Mouse (Mus musculus) forebrain, embryonic 14.5 days (tissue): ENCODE measurements around the gene Heg1. TPM values are rescaled to one million over a fixed set of nuclear protein-coding genes. Genes with fewer than 3 reads are reported as not detected.
A peak's percentile ranks its signal among the peaks of the same experiment; 100 is the strongest.

Experiments used
- ATAC-seq: fragments of 200-750 bp; cut with Nextera tagmentation; 2 replicates; pipeline ENCODE4 v1.8.0; 2017; ENCODE audit warnings: mild to moderate bottlenecking, moderate library complexity
- DNase-seq: peaks from one replicate; pipeline ENCODE4 v3.0.0-alpha.2; 2015; ENCODE audit warnings: low spot score
- H3K27ac ChIP-seq: fragments of 300-500 bp; sonication (generic); 2 replicates; pipeline ENCODE4 v1.5.1; 2014; ENCODE audit warnings: low read depth, mild to moderate bottlenecking, control low read depth, low read length, moderate library complexity
- H3K27me3 ChIP-seq: fragments of 300-500 bp; sonication (generic); replicated peaks from 2 replicates; pipeline ENCODE4 v1.6.1; 2014; ENCODE audit warnings: low read length, control low read depth, mixed read lengths; ENCODE audit not compliant: control insufficient read depth, insufficient read depth
- H3K36me3 ChIP-seq: fragments of 300-500 bp; sonication (generic); 2 replicates; pipeline ENCODE4 v1.6.1; 2014; ENCODE audit warnings: low read length, control low read depth; ENCODE audit not compliant: control insufficient read depth, insufficient read depth
- H3K4me1 ChIP-seq: fragments of 300-500 bp; sonication (generic); 2 replicates; pipeline ENCODE4 v1.6.1; 2014; ENCODE audit warnings: antibody characterized with exemption, low read length, control low read depth; ENCODE audit not compliant: control insufficient read depth, insufficient read depth
- H3K4me2 ChIP-seq: fragments of 300-500 bp; sonication (generic); 2 replicates; pipeline ENCODE4 v1.6.1; 2014; ENCODE audit warnings: mild to moderate bottlenecking, control low read depth, low read length
- H3K4me3 ChIP-seq: fragments of 300-500 bp; sonication (generic); 2 replicates; pipeline ENCODE4 v1.5.1; 2014; ENCODE audit warnings: low read depth, low read length, control low read depth
- H3K9ac ChIP-seq: fragments of 300-500 bp; sonication (generic); 2 replicates; pipeline ENCODE4 v1.6.1; 2014; ENCODE audit warnings: mild to moderate bottlenecking, low read length, control low read depth, moderate library complexity
- H3K9me3 ChIP-seq: fragments of 300-500 bp; sonication (generic); replicated peaks from 2 replicates; pipeline ENCODE4 v1.6.1; 2016; ENCODE audit warnings: low read length, control low read depth, mixed read lengths; ENCODE audit not compliant: control insufficient read depth
- WGBS: fragments of 180-500 bp; shearing (Covaris S2); extraction: QIAGEN DNeasy Blood & Tissue Kit; methylation state at CpG from one replicate; pipeline ENCODE4 v1.1.7; 2014; 5-methylcytosine and 5-hydroxymethylcytosine counted together
- polyA plus RNA-seq: library from polyadenylated mRNA; unstranded; fragments of >200 nt; fragmentation: Nextera tagmentation; extraction: Ambion mirVana; gene quantifications from 2 replicates; pipeline ENCODE4 v1.2.1, GENCODE M21; 2014

The Heg1 gene
- polyA plus RNA-seq, 1 experiment from 2014 or later = 15.0 TPM

- no peak for ATAC-seq
- 81% methylated on average over 6 of the region's 6 CpGs for WGBS
Measured at GRCm38 (mm10) chr16:33732237-33732749, 48.1 kb downstream of the Heg1 start.

GRCm38 (mm10) chr16:33732846-33733580, 48.8 kb downstream of the Heg1 start:
- Histone ChIP-seq H3K27me3 (no peaks in the 10 kb centered on the region), H3K9ac (no peak overlapping the region), H3K27ac (peak overlapping the region; percentile 85), H3K36me3 (peaks cover 22% of the 10 kb centered on the region), H3K9me3 (no peaks in the 10 kb centered on the region), H3K4me1 (peaks cover 34% of the 10 kb centered on the region), H3K4me2 (no peak overlapping the region), H3K4me3 (no peak overlapping the region)
- 36% methylated on average over 15 of the region's 15 CpGs for WGBS
- DNase-seq (peak; percentile 82), ATAC-seq (peak; percentile 59)

More at GRCm38 (mm10) chr16:33732237-33732749, 48.1 kb downstream of the Heg1 start:
- no peak overlapping the region for H3K4me3 ChIP-seq
- no peak overlapping the region for H3K4me2 ChIP-seq
- no peak overlapping the region for H3K9ac ChIP-seq
- peak overlapping the region; percentile 85 for H3K27ac ChIP-seq
- peaks cover 34% of the 10 kb centered on the region for H3K4me1 ChIP-seq
- no peaks in the 10 kb centered on the region for H3K9me3 ChIP-seq
- H3K36me3 ChIP-seq = peaks cover 29% of the 10 kb centered on the region
- no peak for DNase-seq
- no peaks in the 10 kb centered on the region for H3K27me3 ChIP-seq

GRCm38 (mm10) chr16:33733864-33734263, 49.7 kb downstream of the Heg1 start:
- Histone ChIP-seq H3K36me3 (peaks cover 22% of the 10 kb centered on the region), H3K27me3 (no peaks in the 10 kb centered on the region), H3K4me3 (no peak overlapping the region), H3K4me1 (peaks cover 34% of the 10 kb centered on the region), H3K4me2 (no peak overlapping the region), H3K9ac (no peak overlapping the region), H3K9me3 (no peaks in the 10 kb centered on the region), H3K27ac (peak overlapping the region; percentile 85)
- 90% methylated on average over 6 of the region's 6 CpGs for WGBS
- no peak for DNase-seq
- no peak for ATAC-seq

- Histone ChIP-seq H3K36me3 (peaks cover 17% of the 10 kb centered on the region), H3K4me1 (peaks cover 37% of the 10 kb centered on the region)
- WGBS = 3% methylated on average over 10 of the region's 10 CpGs
Measured at GRCm38 (mm10) chr16:33734545-33734944, 50.4 kb downstream of the Heg1 start.

GRCm38 (mm10) chr16:33735238-33735637, 51.1 kb downstream of the Heg1 start:
- ATAC-seq = no peak
- peaks cover 44% of the 10 kb centered on the region for H3K4me1 ChIP-seq
- WGBS = 29% methylated on average over 5 of the region's 5 CpGs

More at GRCm38 (mm10) chr16:33734545-33734944, 50.4 kb downstream of the Heg1 start:
- no peaks in the 10 kb centered on the region for H3K9me3 ChIP-seq
- peak overlapping the region; percentile 85 for H3K27ac ChIP-seq
- no peak overlapping the region for H3K4me3 ChIP-seq
- H3K4me2 ChIP-seq = no peak overlapping the region
- peak; percentile 98 for DNase-seq
- peak; percentile 93 for ATAC-seq
- no peak overlapping the region for H3K9ac ChIP-seq
- H3K27me3 ChIP-seq = no peaks in the 10 kb centered on the region

GRCm38 (mm10) chr16:33735791-33736190, 51.6 kb downstream of the Heg1 start:
- Histone ChIP-seq H3K9ac (no peak overlapping the region), H3K36me3 (peaks cover 8% of the 10 kb centered on the region; the same call in 1 of the 2 replicates), H3K27ac (peak overlapping the region; percentile 85), H3K4me2 (no peak overlapping the region), H3K4me3 (no peak overlapping the region), H3K27me3 (no peaks in the 10 kb centered on the region), H3K9me3 (no peaks in the 10 kb centered on the region), H3K4me1 (peaks cover 50% of the 10 kb centered on the region)
- 25% methylated on average over 5 of the region's 5 CpGs for WGBS
- ATAC-seq = no peak
- DNase-seq = peak; percentile 74

More at GRCm38 (mm10) chr16:33735238-33735637, 51.1 kb downstream of the Heg1 start:
- Histone ChIP-seq H3K4me2 (no peak overlapping the region), H3K9me3 (no peaks in the 10 kb centered on the region), H3K36me3 (peaks cover 11% of the 10 kb centered on the region; the same call in 1 of the 2 replicates), H3K4me3 (no peak overlapping the region), H3K27me3 (no peaks in the 10 kb centered on the region), H3K27ac (peak overlapping the region; percentile 85), H3K9ac (no peak overlapping the region)
- no peak for DNase-seq

GRCm38 (mm10) chr16:33736746-33737145, 52.6 kb downstream of the Heg1 start:
- ATAC-seq (no peak), DNase-seq (no peak)
- H3K36me3 ChIP-seq = peaks cover 3% of the 10 kb centered on the region; the same call in 1 of the 2 replicates
- H3K9me3 ChIP-seq = no peaks in the 10 kb centered on the region
- no peaks in the 10 kb centered on the region for H3K27me3 ChIP-seq
- peaks cover 55% of the 10 kb centered on the region for H3K4me1 ChIP-seq
- WGBS = 70% methylated on average over 6 of the region's 6 CpGs
- H3K4me3 ChIP-seq = no peak overlapping the region
- no peak overlapping the region for H3K9ac ChIP-seq
- H3K27ac ChIP-seq = peak overlapping the region; percentile 85; the same call in 1 of the 2 replicates
- no peak overlapping the region for H3K4me2 ChIP-seq

GRCm38 (mm10) chr16:33738949-33739719, 55.0 kb downstream of the Heg1 start:
- DNase-seq = no peak
- H3K4me2 ChIP-seq = no peak overlapping the region
- H3K9ac ChIP-seq = no peak overlapping the region
- peak overlapping the region; percentile 10; the same call in 1 of the 2 replicates for H3K27ac ChIP-seq
- no peaks in the 10 kb centered on the region for H3K9me3 ChIP-seq
- peaks cover 22% of the 10 kb centered on the region for H3K36me3 ChIP-seq
- H3K27me3 ChIP-seq = no peaks in the 10 kb centered on the region
- ATAC-seq = no peak
- 83% methylated on average over 7 of the region's 7 CpGs for WGBS
- H3K4me1 ChIP-seq = peaks cover 42% of the 10 kb centered on the region
- H3K4me3 ChIP-seq = no peak overlapping the region
